Comparison of ENCODE assay signal across 9 mouse cellular contexts in genomic region chr3:145904850-145905776, GRCm38 (mm10). TPM values are rescaled to one million over a fixed set of nuclear protein-coding genes. Genes with fewer than 3 reads are reported as not detected.
DNase-seq lines count a peak whose midpoint lies in the region; ATAC-seq and TF ChIP-seq lines count a peak whose summit lies in the region.
"Had no signal": no experiment of that assay in that cellular context is flagged by ENCODE, and none has a peak within 500 bp of the region (broad histone marks: within the 10 kb centered on the region; RNA-seq: fewer than 3 reads in every experiment).

No protein-coding gene starts in this region.

- peak; percentile 78 for TF ChIP-seq CTCF in hindbrain, postnatal 0 days (IDR thresholded peaks at IDR 0.05; ENCODE audit: low read depth)

- H3K4me2 ChIP-seq in hindbrain, postnatal 0 days (ENCODE audit: low read depth, low read length), result peak overlapping the region; percentile 45; the same call in 1 of the 2 replicates
- H3K4me2 ChIP-seq in midbrain, embryonic 13.5 days (replicated peaks), result peak overlapping the region; percentile 35

- no peaks in the 10 kb centered on the region for H3K27me3 ChIP-seq in hindbrain, postnatal 0 days (ENCODE audit: insufficient read depth, low read length)
- peaks cover 5% of the 10 kb centered on the region; the same call in 1 of the 2 replicates for H3K27me3 ChIP-seq in midbrain, embryonic 13.5 days

- intact Hi-C loops in left cerebral cortex, postnatal 36 days (cut with DNase I), result loop anchor here (1.0 to 10.0 kb wide), 3 partner anchors 48 to 322 kb away; partner anchors contain the start of gene Ccn1

- peak; percentile 43 for ATAC-seq in hindbrain, postnatal 0 days
- peak; percentile 69 for ATAC-seq in midbrain, embryonic 13.5 days

- no peak overlapping the region for H3K9ac ChIP-seq in hindbrain, postnatal 0 days (replicated peaks; ENCODE audit: low read length)
- no peak overlapping the region for H3K9ac ChIP-seq in midbrain, embryonic 13.5 days (replicated peaks)

- H3K4me1 ChIP-seq in hindbrain, postnatal 0 days (ENCODE audit: insufficient read depth, low read length), result no peaks in the 10 kb centered on the region
- peaks cover 4% of the 10 kb centered on the region; the same call in 1 of the 2 replicates for H3K4me1 ChIP-seq in midbrain, embryonic 13.5 days (replicated peaks)

- H3K36me3 ChIP-seq in hindbrain, postnatal 0 days (ENCODE audit: insufficient read depth, low read length), result no peaks in the 10 kb centered on the region
- H3K36me3 ChIP-seq in midbrain, embryonic 13.5 days, result no peaks in the 10 kb centered on the region

- no peak overlapping the region; the same call in 1 of the 2 replicates for H3K4me3 ChIP-seq in hindbrain, postnatal 0 days (ENCODE audit: low read length)
- H3K4me3 ChIP-seq in midbrain, embryonic 13.5 days (replicated peaks), result no peak overlapping the region
- H3K4me3 ChIP-seq: erythroblast, embryonic 14.5 days had no signal

- no peak overlapping the region for H3K27ac ChIP-seq in hindbrain, postnatal 0 days
- H3K27ac ChIP-seq in midbrain, embryonic 13.5 days, result no peak overlapping the region

- peak; percentile 24 to 62 for DNase-seq in urinary bladder, adult 18-20 months (ENCODE audit: low spot score in 2 of 2)
- no peak for DNase-seq in urinary bladder, postnatal 10 days (ENCODE audit: low spot score)
- DNase-seq in cerebellum, postnatal 25 days, result peak; percentile 73 to 78
- peak; percentile 72 to 75 for DNase-seq in frontal cortex, postnatal 36 days (ENCODE audit: low spot score in 2 of 2)
- peak; percentile 88 for DNase-seq in hindbrain, postnatal 0 days (ENCODE audit: low spot score)
- DNase-seq in left cerebral cortex, postnatal 36 days (ENCODE audit: low spot score in 2 of 2), result peak; percentile 36 to 61
- peak; percentile 25 to 73 for DNase-seq in spleen, postnatal 10 days (ENCODE audit: low spot score in 2 of 2)

- WGBS in hindbrain, postnatal 0 days, result 47% methylated on average over 22 of the region's 22 CpGs
- 50% methylated on average over 22 of the region's 22 CpGs for WGBS in midbrain, embryonic 13.5 days

- no peaks in the 10 kb centered on the region for H3K9me3 ChIP-seq in hindbrain, postnatal 0 days (ENCODE audit: low read length)
- no peaks in the 10 kb centered on the region for H3K9me3 ChIP-seq in midbrain, embryonic 13.5 days

RNA-seq across cellular contexts. Expression of gene Bcl10, which starts 17.5 kb away (rescaled TPM):
- 25.9 and 32.8 TPM in 2 replicates for total RNA-seq in hindbrain, postnatal 0 days (2014; rRNA removed)
- polyA plus RNA-seq in hindbrain, postnatal 0 days (2015; fragmentation: Nextera tagmentation; extraction: Ambion mirVana), result 36.4 and 37.5 TPM in 2 replicates
- total RNA-seq in left cerebral cortex, postnatal 36 days (2021), result 10 to 100 TPM; 12.1 to 14.8 TPM
- 36.0 and 40.0 TPM in 2 replicates for polyA plus RNA-seq in midbrain, embryonic 13.5 days (2015; fragmentation: Nextera tagmentation; extraction: Ambion mirVana)

RNA-seq across cellular contexts. Expression of gene 2410004B18Rik, which starts 32.7 kb away (rescaled TPM):
- total RNA-seq in hindbrain, postnatal 0 days (2014; rRNA removed), result 30.8 and 33.3 TPM in 2 replicates
- 69.5 and 75.0 TPM in 2 replicates for polyA plus RNA-seq in hindbrain, postnatal 0 days (2015; fragmentation: Nextera tagmentation; extraction: Ambion mirVana)
- total RNA-seq in left cerebral cortex, postnatal 36 days (2021), result 10 to 100 TPM; 36.8 to 44.5 TPM
- 70.0 and 73.0 TPM in 2 replicates for polyA plus RNA-seq in midbrain, embryonic 13.5 days (2015; fragmentation: Nextera tagmentation; extraction: Ambion mirVana)
